Mouse (Mus musculus) embryonic facial prominence, embryonic 15.5 days (tissue): ENCODE data around the gene Ppm1e. TPM values are rescaled to one million over a fixed set of nuclear protein-coding genes. Genes with fewer than 3 reads are reported as not detected.
"Not testable (repeated sequence)": the region's sequence is repeated elsewhere in the genome, so short reads cannot be mapped to it uniquely, and the experiment has no call there.

Source experiments
- ATAC-seq: fragments of 200-750 bp; cut with Nextera tagmentation; 2 replicates; pipeline ENCODE4 v1.8.0; 2017; ENCODE audit warnings: low read depth, moderate TSS enrichment; ENCODE audit not compliant: insufficient number of reproducible peaks, low FRiP score, low TSS enrichment
- H3K27ac ChIP-seq: fragments of 300-500 bp; sonication (generic); replicated peaks from 2 replicates; pipeline ENCODE4 v1.5.1; 2015; ENCODE audit warnings: mild to moderate bottlenecking, inconsistent platforms
- H3K27me3 ChIP-seq: fragments of 300-500 bp; sonication (generic); 2 replicates; pipeline ENCODE4 v1.6.1; 2015; ENCODE audit warnings: inconsistent platforms
- H3K36me3 ChIP-seq: fragments of 300-500 bp; sonication (generic); 2 replicates; pipeline ENCODE4 v1.6.1; 2015; ENCODE audit warnings: mild to moderate bottlenecking, inconsistent platforms
- H3K4me1 ChIP-seq: fragments of 300-500 bp; sonication (generic); 2 replicates; pipeline ENCODE4 v1.6.1; 2015; ENCODE audit warnings: inconsistent platforms
- H3K4me2 ChIP-seq: fragments of 300-500 bp; sonication (generic); replicated peaks from 2 replicates; pipeline ENCODE4 v1.6.1; 2015; ENCODE audit warnings: mild to moderate bottlenecking, inconsistent platforms
- H3K4me3 ChIP-seq: fragments of 300-500 bp; sonication (generic); replicated peaks from 2 replicates; pipeline ENCODE4 v1.5.1; 2015; ENCODE audit warnings: mild to moderate bottlenecking, inconsistent platforms
- H3K9ac ChIP-seq: fragments of 300-500 bp; sonication (generic); 2 replicates; pipeline ENCODE4 v1.6.1; 2015; ENCODE audit warnings: inconsistent platforms
- H3K9me3 ChIP-seq: fragments of 300-500 bp; sonication (generic); replicated peaks from 2 replicates; pipeline ENCODE4 v1.6.1; 2016; ENCODE audit warnings: inconsistent platforms
- WGBS: fragments of 180-500 bp; shearing (Covaris S2); methylation state at CpG from one replicate; pipeline ENCODE4 v1.1.7; 2015; 5-methylcytosine and 5-hydroxymethylcytosine counted together
- polyA plus RNA-seq: library from polyadenylated mRNA; unstranded; fragments of >200 nt; fragmentation: Nextera tagmentation; extraction: Ambion mirVana; gene quantifications from 2 replicates; pipeline ENCODE4 v1.2.1, GENCODE M21; 2015

The Ppm1e gene
- polyA plus RNA-seq, 1 experiment from 2014 or later, result 3.9 TPM

- H3K27ac ChIP-seq, result no peak overlapping the region
- H3K4me2 ChIP-seq, result no peak overlapping the region
- H3K36me3 ChIP-seq, result no peaks in the 10 kb centered on the region
- H3K9ac ChIP-seq, result no peak overlapping the region
- no peak overlapping the region for H3K4me3 ChIP-seq
- WGBS, result 27% methylated on average over 2 of the region's 2 CpGs
- no peak for ATAC-seq
- H3K27me3 ChIP-seq, result no peaks in the 10 kb centered on the region
- peaks cover 3% of the 10 kb centered on the region; the same call in 1 of the 2 replicates for H3K4me1 ChIP-seq
- no peaks in the 10 kb centered on the region for H3K9me3 ChIP-seq
These were observed 87.9 kb downstream of the Ppm1e start for GRCm38 (mm10) chr11:87270958-87271357.

GRCm38 (mm10) chr11:87270446-87270845 lies 88.4 kb downstream of the Ppm1e start:
- Histone ChIP-seq H3K4me2 (no peak overlapping the region), H3K36me3 (no peaks in the 10 kb centered on the region), H3K9me3 (no peaks in the 10 kb centered on the region), H3K27me3 (no peaks in the 10 kb centered on the region), H3K9ac (no peak overlapping the region), H3K27ac (peak overlapping the region; percentile 30; the same call in 1 of the 2 replicates), H3K4me1 (peaks cover 3% of the 10 kb centered on the region; the same call in 1 of the 2 replicates), H3K4me3 (no peak overlapping the region)
- 42% methylated on average over 4 of the region's 4 CpGs for WGBS
- peak; percentile 46; the same call in 1 of the 2 replicates for ATAC-seq

- H3K27me3 ChIP-seq, result no peaks in the 10 kb centered on the region
These were observed 90.0 kb downstream of the Ppm1e start for GRCm38 (mm10) chr11:87268803-87269202.

GRCm38 (mm10) chr11:87266246-87266645 lies 92.6 kb downstream of the Ppm1e start:
- peaks cover 7% of the 10 kb centered on the region for H3K4me1 ChIP-seq
- H3K27ac ChIP-seq, result no peak overlapping the region
- H3K9me3 ChIP-seq, result no peaks in the 10 kb centered on the region
- WGBS, result 45% methylated on average over 4 of the region's 4 CpGs
- H3K27me3 ChIP-seq, result no peaks in the 10 kb centered on the region
- no peak; the same call in 1 of the 2 replicates for ATAC-seq
- no peak overlapping the region for H3K4me3 ChIP-seq
- no peak overlapping the region for H3K4me2 ChIP-seq
- no peaks in the 10 kb centered on the region for H3K36me3 ChIP-seq
- no peak overlapping the region for H3K9ac ChIP-seq

More at GRCm38 (mm10) chr11:87268803-87269202, 90.0 kb downstream of the Ppm1e start:
- no peak for ATAC-seq
- no peaks in the 10 kb centered on the region for H3K36me3 ChIP-seq
- H3K4me2 ChIP-seq, result no peak overlapping the region
- 85% methylated on average over 2 of the region's 2 CpGs for WGBS
- H3K4me3 ChIP-seq, result no peak overlapping the region
- peaks cover 7% of the 10 kb centered on the region for H3K4me1 ChIP-seq
- no peak overlapping the region for H3K27ac ChIP-seq
- no peaks in the 10 kb centered on the region for H3K9me3 ChIP-seq
- no peak overlapping the region for H3K9ac ChIP-seq

GRCm38 (mm10) chr11:87263946-87264345 lies 94.9 kb downstream of the Ppm1e start:
- Histone ChIP-seq H3K36me3 (no peaks in the 10 kb centered on the region), H3K4me2 (no peak overlapping the region), H3K4me3 (no peak overlapping the region), H3K9me3 (no peaks in the 10 kb centered on the region), H3K9ac (no peak overlapping the region), H3K27ac (no peak overlapping the region), H3K27me3 (no peaks in the 10 kb centered on the region), H3K4me1 (peaks cover 4% of the 10 kb centered on the region; the same call in 1 of the 2 replicates)
- no peak for ATAC-seq
- 15% methylated on average over 7 of the region's 7 CpGs for WGBS

- not testable (repeated sequence) for H3K4me3 ChIP-seq, H3K27me3 ChIP-seq, H3K9me3 ChIP-seq, ATAC-seq, H3K27ac ChIP-seq, H3K4me1 ChIP-seq, H3K4me2 ChIP-seq, H3K36me3 ChIP-seq, H3K9ac ChIP-seq
- 70% methylated on average over 4 of the region's 4 CpGs for WGBS
These were observed 97.1 kb downstream of the Ppm1e start for GRCm38 (mm10) chr11:87261705-87262104.

GRCm38 (mm10) chr11:87259792-87260191 lies 99.0 kb downstream of the Ppm1e start:
- no peak overlapping the region for H3K4me3 ChIP-seq
- no peak overlapping the region for H3K27ac ChIP-seq
- H3K9me3 ChIP-seq, result no peaks in the 10 kb centered on the region
- no peak overlapping the region for H3K9ac ChIP-seq
- no peaks in the 10 kb centered on the region for H3K36me3 ChIP-seq
- ATAC-seq, result no peak
- no peaks in the 10 kb centered on the region for H3K27me3 ChIP-seq
- peaks cover 4% of the 10 kb centered on the region; the same call in 1 of the 2 replicates for H3K4me1 ChIP-seq
- WGBS, result 84% methylated on average over 10 of the region's 10 CpGs
- H3K4me2 ChIP-seq, result no peak overlapping the region

GRCm38 (mm10) chr11:87257282-87257681 lies 101.5 kb downstream of the Ppm1e start:
- H3K27me3 ChIP-seq, result no peaks in the 10 kb centered on the region
- no peak overlapping the region for H3K4me3 ChIP-seq
- no peak overlapping the region for H3K9ac ChIP-seq
- H3K9me3 ChIP-seq, result no peaks in the 10 kb centered on the region
- no peak overlapping the region for H3K27ac ChIP-seq
- ATAC-seq, result no peak
- H3K4me2 ChIP-seq, result no peak overlapping the region
- H3K4me1 ChIP-seq, result no peaks in the 10 kb centered on the region
- H3K36me3 ChIP-seq, result no peaks in the 10 kb centered on the region
- 84% methylated on average over 5 of the region's 5 CpGs for WGBS

- no peaks in the 10 kb centered on the region for H3K4me1 ChIP-seq
- H3K27ac ChIP-seq, result no peak overlapping the region
- no peaks in the 10 kb centered on the region for H3K9me3 ChIP-seq
- 44% methylated on average over 5 of the region's 5 CpGs for WGBS
- no peaks in the 10 kb centered on the region for H3K36me3 ChIP-seq
- H3K4me3 ChIP-seq, result no peak overlapping the region
- no peak overlapping the region for H3K4me2 ChIP-seq
- no peak for ATAC-seq
- no peaks in the 10 kb centered on the region for H3K27me3 ChIP-seq
- no peak overlapping the region for H3K9ac ChIP-seq
These were observed 104.7 kb downstream of the Ppm1e start for GRCm38 (mm10) chr11:87254149-87254548.

- Histone ChIP-seq H3K27ac (no peak overlapping the region), H3K4me1 (no peaks in the 10 kb centered on the region), H3K4me2 (no peak overlapping the region), H3K9me3 (no peaks in the 10 kb centered on the region), H3K36me3 (no peaks in the 10 kb centered on the region), H3K4me3 (no peak overlapping the region), H3K27me3 (no peaks in the 10 kb centered on the region), H3K9ac (no peak overlapping the region)
- whole genome bisulfite sequencing, result 85% methylated on average over 6 of the region's 6 CpGs
- no peak for ATAC-seq
These were observed 105.5 kb downstream of the Ppm1e start for GRCm38 (mm10) chr11:87253294-87253693.

- no peak for ATAC-seq
- no peaks in the 10 kb centered on the region for H3K9me3 ChIP-seq
- H3K27ac ChIP-seq, result no peak overlapping the region
- 0 out of 2 replicates have a peak, but pooled peaks cover 11% of the 10 kb centered on the region for H3K4me1 ChIP-seq
- no peak overlapping the region for H3K9ac ChIP-seq
- WGBS, result 66% methylated on average over 6 of the region's 6 CpGs
- H3K4me2 ChIP-seq, result no peak overlapping the region
- no peaks in the 10 kb centered on the region for H3K36me3 ChIP-seq
- no peak overlapping the region for H3K4me3 ChIP-seq
- no peaks in the 10 kb centered on the region for H3K27me3 ChIP-seq
These were observed 108.7 kb downstream of the Ppm1e start for GRCm38 (mm10) chr11:87250132-87250531.

- no peaks in the 10 kb centered on the region for H3K9me3 ChIP-seq
- H3K4me1 ChIP-seq, result 0 out of 2 replicates have a peak, but pooled peaks cover 11% of the 10 kb centered on the region
- 61% methylated on average over 5 of the region's 5 CpGs for WGBS
- H3K4me2 ChIP-seq, result no peak overlapping the region
- H3K4me3 ChIP-seq, result no peak overlapping the region
- no peak overlapping the region for H3K27ac ChIP-seq
- H3K27me3 ChIP-seq, result no peaks in the 10 kb centered on the region
- no peak overlapping the region for H3K9ac ChIP-seq
- ATAC-seq, result no peak; the same call in 1 of the 2 replicates
- H3K36me3 ChIP-seq, result no peaks in the 10 kb centered on the region
These were observed 111.3 kb downstream of the Ppm1e start for GRCm38 (mm10) chr11:87247494-87247866.
